Mouse (Mus musculus) lung, postnatal 0 days (tissue): Measurements from ENCODE around the gene Il4. TPM values are rescaled to one million over a fixed set of nuclear protein-coding genes. Genes with fewer than 3 reads are reported as not detected.

Experiments
- ATAC-seq: fragments of 200-750 bp; cut with Nextera tagmentation; 2 replicates; pipeline ENCODE4 v1.8.0; 2017; ENCODE audit warnings: moderate library complexity
- DNase-seq: peaks from one replicate; pipeline ENCODE4 v3.0.0-alpha.2; 2016; ENCODE audit warnings: low spot score
- H3K27ac ChIP-seq: fragments of 300-500 bp; sonication (generic); 2 replicates; pipeline ENCODE4 v1.5.1; 2014; ENCODE audit warnings: antibody characterized with exemption, mild to moderate bottlenecking, low read length, mixed read lengths
- H3K27me3 ChIP-seq: fragments of 300-500 bp; sonication (generic); replicated peaks from 2 replicates; pipeline ENCODE4 v1.6.1; 2014; ENCODE audit warnings: low read length, mixed read lengths; ENCODE audit not compliant: insufficient read depth
- H3K36me3 ChIP-seq: fragments of 300-500 bp; sonication (generic); 2 replicates; pipeline ENCODE4 v1.6.1; 2014; ENCODE audit warnings: low read length, mixed read lengths; ENCODE audit not compliant: insufficient read depth
- H3K4me1 ChIP-seq: fragments of 300-500 bp; sonication (generic); 2 replicates; pipeline ENCODE4 v1.6.1; 2014; ENCODE audit warnings: antibody characterized with exemption, low read depth, low read length, mixed read lengths; ENCODE audit not compliant: insufficient read depth
- H3K4me2 ChIP-seq: fragments of 300-500 bp; sonication (generic); replicated peaks from 2 replicates; pipeline ENCODE4 v1.6.1; 2014; ENCODE audit warnings: low read depth, mild to moderate bottlenecking, low read length, moderate library complexity, mixed read lengths
- H3K4me3 ChIP-seq: fragments of 300-500 bp; sonication (generic); 2 replicates; pipeline ENCODE4 v1.5.1; 2014; ENCODE audit warnings: low read depth, low read length
- H3K9ac ChIP-seq: fragments of 300-500 bp; sonication (generic); replicated peaks from 2 replicates; pipeline ENCODE4 v1.6.1; 2014; ENCODE audit warnings: low read depth, mild to moderate bottlenecking
- H3K9me3 ChIP-seq: fragments of 300-500 bp; sonication (generic); 2 replicates; pipeline ENCODE4 v1.6.1; 2016; ENCODE audit warnings: low read length, mixed read lengths
- CTCF ChIP-seq: IDR thresholded peaks from 2 replicates; pipeline ENCODE4 v1.5.1; 2016; ENCODE audit warnings: antibody characterized with exemption, mild to moderate bottlenecking
- EP300 ChIP-seq: IDR thresholded peaks from 2 replicates; pipeline ENCODE4 v1.6.1; 2016; ENCODE audit warnings: antibody characterized with exemption, mild to moderate bottlenecking, control low read depth
- WGBS: fragments of 180-500 bp; shearing (Covaris S2); extraction: QIAGEN DNeasy Blood & Tissue Kit; methylation state at CpG from one replicate; pipeline ENCODE4 v1.1.7; 2014; 5-methylcytosine and 5-hydroxymethylcytosine counted together
- polyA plus RNA-seq: library from polyadenylated mRNA; unstranded; fragments of >200 nt; fragmentation: Nextera tagmentation; extraction: Ambion mirVana; gene quantifications from 2 replicates; pipeline ENCODE4 v1.2.1, GENCODE M21; 2015

Gene Il4
- polyA plus RNA-seq, result 0.64 and 0.79 TPM in 2 replicates

DNA sequence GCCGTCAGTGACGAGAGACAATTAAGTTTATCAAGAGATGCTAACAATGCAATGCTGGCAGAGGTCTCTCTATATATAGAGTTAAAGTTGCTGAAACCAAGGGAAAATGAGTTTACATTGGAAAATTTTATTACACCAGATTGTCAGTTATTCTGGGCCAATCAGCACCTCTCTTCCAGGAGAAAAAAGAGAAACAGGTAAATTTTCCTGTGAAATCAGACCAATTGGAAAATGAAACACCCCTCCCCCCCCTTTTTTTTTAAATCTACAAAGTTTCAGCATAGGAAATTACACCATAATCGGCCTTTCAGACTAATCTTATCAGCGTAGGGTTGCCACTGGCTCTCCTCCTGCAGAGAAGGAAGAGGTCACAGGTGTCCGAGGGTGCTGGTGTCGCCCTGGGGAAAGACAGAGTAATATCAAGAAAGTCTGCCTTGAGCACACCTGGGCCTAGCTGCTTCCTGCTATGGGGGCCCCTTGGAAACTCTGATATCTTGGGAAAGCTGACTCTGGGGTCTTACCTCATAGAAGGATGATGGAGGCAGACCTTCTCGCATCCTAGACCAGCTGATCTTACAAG lies at the start of gene Il4:
TSS of gene Il4 (minus strand) at position 51 of the 580 bp plus-strand sequence.
- H3K9ac ChIP-seq, result no peak within 1 kb of the TSS
- no peak for ATAC-seq
- no peaks in the 10 kb centered on the region for H3K27me3 ChIP-seq
- H3K4me3 ChIP-seq, result no peak within 1 kb of the TSS
- WGBS, result 69% methylated on average over 7 of the region's 7 CpGs
- no peak for DNase-seq
- no peak within 1 kb of the TSS for H3K4me2 ChIP-seq
- no peaks in the 10 kb centered on the region for H3K9me3 ChIP-seq
- H3K4me1 ChIP-seq, result no peaks in the 10 kb centered on the region
- H3K27ac ChIP-seq, result no peak within 1 kb of the TSS
- TF ChIP-seq EP300 (no peak), CTCF (no peak)
- H3K36me3 ChIP-seq, result no peaks in the 10 kb centered on the region

DNA sequence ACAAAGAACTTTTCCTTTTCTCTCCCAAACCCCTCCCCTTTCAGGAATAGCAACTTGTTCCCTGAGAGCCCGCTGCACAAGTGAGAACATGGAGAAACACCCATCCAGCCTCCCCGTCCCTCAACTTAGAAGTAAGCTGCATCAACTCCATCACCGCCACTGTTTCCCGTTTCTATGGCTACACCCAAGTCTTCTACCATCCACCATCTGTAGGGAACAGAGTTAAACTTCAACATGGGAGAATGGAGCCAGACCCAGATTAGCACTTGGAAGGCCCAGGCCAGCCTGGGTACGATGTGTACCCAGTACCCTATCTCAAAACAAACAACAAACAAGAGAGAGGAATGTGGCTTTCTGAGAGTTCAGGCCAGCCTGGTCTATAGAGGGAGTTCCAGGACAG lies 45.6 kb upstream of the Il4 start:
- no peak for DNase-seq
- H3K9me3 ChIP-seq, result no peaks in the 10 kb centered on the region
- no peak for TF ChIP-seq EP300
- TF ChIP-seq CTCF, result no peak
- H3K4me1 ChIP-seq, result no peaks in the 10 kb centered on the region
- peaks cover 20% of the 10 kb centered on the region; the same call in 1 of the 2 replicates for H3K36me3 ChIP-seq
- no peak overlapping the region for H3K4me2 ChIP-seq
- H3K9ac ChIP-seq, result no peak overlapping the region
- WGBS, result 65% methylated on average over 5 of the region's 5 CpGs
- ATAC-seq, result no peak
- no peak overlapping the region for H3K4me3 ChIP-seq
- no peak overlapping the region for H3K27ac ChIP-seq
- no peaks in the 10 kb centered on the region for H3K27me3 ChIP-seq

DNA sequence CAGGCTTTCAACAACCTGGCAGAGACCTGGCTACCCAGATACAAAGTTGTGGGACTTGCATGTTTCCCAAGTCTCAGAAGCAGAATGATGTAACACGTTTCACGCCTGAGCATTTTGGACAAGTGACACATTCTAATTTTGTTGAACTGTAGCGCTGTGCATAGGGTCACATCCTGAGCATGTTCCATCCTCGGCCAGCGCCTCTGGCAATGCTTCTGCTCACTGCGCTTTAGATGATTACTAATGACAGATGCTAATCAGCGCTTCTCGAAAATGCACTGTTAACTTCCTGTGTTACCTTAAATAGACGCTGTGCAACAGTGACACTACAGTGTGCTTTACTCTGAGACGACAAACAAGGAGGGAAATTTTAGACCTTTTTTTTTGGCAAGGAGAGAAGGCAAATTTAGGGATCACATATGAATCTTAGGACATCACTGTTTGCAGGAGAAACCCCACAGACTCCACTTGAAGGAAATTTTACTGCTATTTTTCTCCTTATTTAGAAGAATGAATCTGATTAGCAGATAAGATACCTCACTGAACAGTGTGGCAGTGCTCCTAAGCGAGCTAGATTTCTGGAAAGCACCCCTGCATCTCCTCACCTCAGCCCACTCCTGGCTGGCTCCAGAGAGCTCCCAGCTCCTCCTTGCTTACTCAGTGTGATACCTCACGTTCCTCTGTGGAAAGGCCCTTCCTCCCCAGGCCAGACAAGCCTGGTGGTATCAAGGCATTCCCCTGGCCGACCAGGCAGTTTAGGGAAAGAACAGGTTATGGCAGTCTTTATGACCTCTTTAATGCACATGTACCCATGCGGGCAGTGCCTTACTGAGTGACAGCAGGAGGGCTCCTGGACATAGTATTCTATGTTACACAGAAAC lies 44.6 kb upstream of the Il4 start:
- DNase-seq, result peak; percentile 14

DNA sequence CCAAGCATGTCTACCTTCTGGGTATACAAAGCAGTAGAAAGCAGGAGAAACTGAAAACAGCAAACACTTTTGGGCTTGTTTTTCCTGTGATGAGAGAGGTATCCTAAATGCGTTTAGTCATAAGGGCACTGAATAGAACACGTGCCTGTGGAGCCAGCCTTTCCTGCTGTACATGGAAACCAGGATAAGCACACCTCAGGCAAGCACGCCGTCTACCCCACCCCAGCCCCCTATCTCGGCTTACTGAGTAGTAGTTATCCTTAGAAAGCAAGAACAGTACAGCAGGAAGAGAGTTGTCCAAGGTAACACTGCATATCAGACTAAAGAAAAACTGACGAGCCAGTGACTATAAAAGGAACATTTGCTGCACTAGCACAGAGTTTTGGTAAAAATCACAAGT lies 39.4 kb upstream of the Il4 start:
- Histone ChIP-seq H3K4me1 (no peaks in the 10 kb centered on the region), H3K9me3 (no peaks in the 10 kb centered on the region), H3K4me3 (no peak overlapping the region), H3K27me3 (no peaks in the 10 kb centered on the region), H3K27ac (no peak overlapping the region), H3K9ac (no peak overlapping the region), H3K36me3 (peaks cover 10% of the 10 kb centered on the region; the same call in 1 of the 2 replicates), H3K4me2 (no peak overlapping the region)
- DNase-seq, result no peak
- no peak for ATAC-seq
- WGBS, result 85% methylated on average over 6 of the region's 6 CpGs
- TF ChIP-seq CTCF (no peak), EP300 (no peak)

More for the DNA sequence above, 44.6 kb upstream of the Il4 start:
- Histone ChIP-seq H3K4me1 (no peaks in the 10 kb centered on the region), H3K9ac (no peak overlapping the region), H3K4me3 (no peak overlapping the region), H3K27me3 (no peaks in the 10 kb centered on the region), H3K4me2 (no peak overlapping the region), H3K27ac (no peak overlapping the region), H3K9me3 (no peaks in the 10 kb centered on the region), H3K36me3 (peaks cover 18% of the 10 kb centered on the region; the same call in 1 of the 2 replicates)
- 60% methylated on average over 14 of the region's 14 CpGs for WGBS
- ATAC-seq, result 0 out of 2 replicates have a peak, but pooled peaks have one; percentile 5
- TF ChIP-seq EP300 (no peak), CTCF (no peak)

DNA sequence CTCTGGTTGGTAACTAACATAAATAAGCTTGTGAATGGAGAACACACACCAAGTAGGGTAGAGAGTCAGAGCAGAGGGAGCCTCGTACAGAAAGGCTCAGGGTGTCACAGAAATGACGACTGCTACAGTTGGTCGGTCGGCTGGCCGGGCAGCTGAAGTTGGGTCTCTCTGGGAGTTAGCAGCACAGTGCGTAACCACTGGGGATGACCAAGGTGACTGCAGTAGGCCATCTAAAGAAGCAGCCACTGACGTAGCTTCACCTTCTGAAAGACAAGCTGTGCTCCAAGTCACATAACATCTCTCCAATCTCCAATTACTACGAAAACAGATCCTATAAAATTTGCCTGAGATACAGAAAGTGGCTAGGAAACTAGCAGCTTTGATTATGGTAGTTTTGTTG lies 38.9 kb upstream of the Il4 start:
- no peak overlapping the region for H3K4me2 ChIP-seq
- DNase-seq (no peak), ATAC-seq (no peak)
- H3K9ac ChIP-seq, result no peak overlapping the region
- TF ChIP-seq EP300 (no peak), CTCF (no peak)
- H3K9me3 ChIP-seq, result no peaks in the 10 kb centered on the region
- no peaks in the 10 kb centered on the region for H3K4me1 ChIP-seq
- no peak overlapping the region for H3K27ac ChIP-seq
- WGBS, result 85% methylated on average over 8 of the region's 8 CpGs
- H3K36me3 ChIP-seq, result peaks cover 10% of the 10 kb centered on the region; the same call in 1 of the 2 replicates
- H3K4me3 ChIP-seq, result no peak overlapping the region
- no peaks in the 10 kb centered on the region for H3K27me3 ChIP-seq

DNA sequence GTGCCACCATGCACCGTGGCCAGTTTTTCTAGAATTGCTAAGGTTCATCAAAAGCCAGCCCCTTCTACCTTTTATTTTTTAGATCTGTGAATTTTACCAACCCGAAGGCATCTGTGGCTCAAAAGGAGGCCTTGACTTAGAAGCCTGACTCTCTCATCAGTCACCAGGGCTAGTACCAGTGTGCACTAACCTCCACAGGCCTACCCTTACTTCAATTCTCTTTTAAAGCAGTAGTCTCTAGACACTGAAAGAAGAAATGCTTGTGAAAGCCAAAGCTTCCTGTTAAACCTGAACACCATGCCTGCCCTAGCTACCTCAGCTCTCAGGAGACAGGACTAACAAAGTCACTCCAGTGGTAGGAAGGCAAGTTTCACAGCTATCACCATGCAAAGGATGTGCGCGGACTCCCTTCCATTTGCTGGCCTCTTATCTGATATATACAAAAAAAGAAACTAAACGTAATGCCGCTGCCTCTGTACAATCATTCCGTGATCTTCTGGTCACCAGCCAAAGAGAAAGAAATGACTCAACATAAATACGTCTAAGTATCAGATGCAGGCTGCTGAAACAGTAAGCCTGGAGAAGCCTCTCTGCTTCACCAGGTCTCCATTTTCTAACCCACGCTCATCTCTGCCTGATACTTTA lies 38.2 kb upstream of the Il4 start:
- TF ChIP-seq EP300 (no peak), CTCF (no peak)

More for the DNA sequence above, 38.2 kb upstream of the Il4 start:
- Histone ChIP-seq H3K4me1 (no peaks in the 10 kb centered on the region), H3K9ac (no peak overlapping the region), H3K36me3 (peaks cover 13% of the 10 kb centered on the region; the same call in 1 of the 2 replicates), H3K4me3 (no peak overlapping the region), H3K27ac (no peak overlapping the region), H3K4me2 (no peak overlapping the region), H3K9me3 (no peaks in the 10 kb centered on the region), H3K27me3 (no peaks in the 10 kb centered on the region)
- DNase-seq, result peak; percentile 5
- 64% methylated on average over 9 of the region's 9 CpGs for WGBS
- no peak for ATAC-seq
